Mouse (Mus musculus) forebrain, embryonic 10.5 days (tissue): ENCODE results near the gene Rplp1. TPM values are rescaled to one million over a fixed set of nuclear protein-coding genes. Genes with fewer than 3 reads are reported as not detected.

Experiments
- polyA plus RNA-seq: library from polyadenylated mRNA; unstranded; fragments of >200 nt; fragmentation: Nextera tagmentation; extraction: Ambion mirVana; gene quantifications from 2 replicates; pipeline ENCODE4 v1.2.1, GENCODE M21; 2016

The Rplp1 gene
- polyA plus RNA-seq, 1 experiment from 2014 or later = 1,247 TPM

Other genes starting within 250 kb of the Rplp1 start
- gene Kif23, start 32.2 kb upstream of the Rplp1 start, polyA plus RNA-seq = 132 and 135 TPM in 2 replicates
- gene Paqr5, start 112.3 kb upstream of the Rplp1 start, polyA plus RNA-seq = 0.58 and 1.0 TPM in 2 replicates
- gene Glce, start 208.1 kb upstream of the Rplp1 start, polyA plus RNA-seq = 21.5 and 22.1 TPM in 2 replicates